Mouse (Mus musculus) WW6 (cell line): Measurements from ENCODE around the gene Mgat4b.

Experiments used
- DNase-seq: peaks from one replicate; pipeline ENCODE4 v3.0.0-alpha.2; 2013; ENCODE audit warnings: low read depth, low spot score

The Mgat4b gene

GRCm38 (mm10) chr11:50252166-50252565 lies 41.5 kb downstream of the Mgat4b start:
- no peak for DNase-seq

GRCm38 (mm10) chr11:50252684-50253265 lies 42.1 kb downstream of the Mgat4b start:
- DNase-seq = no peak

GRCm38 (mm10) chr11:50253393-50253792 lies 42.7 kb downstream of the Mgat4b start:
- no peak for DNase-seq

- no peak for DNase-seq
These were observed 43.4 kb downstream of the Mgat4b start for GRCm38 (mm10) chr11:50254010-50254580.

GRCm38 (mm10) chr11:50256615-50257014 lies 45.9 kb downstream of the Mgat4b start:
- DNase-seq = no peak

GRCm38 (mm10) chr11:50258310-50258709 lies 47.6 kb downstream of the Mgat4b start:
- no peak for DNase-seq

- DNase-seq = no peak
These were observed 51.3 kb downstream of the Mgat4b start for GRCm38 (mm10) chr11:50262020-50262419.

GRCm38 (mm10) chr11:50263198-50263597 lies 52.5 kb downstream of the Mgat4b start:
- no peak for DNase-seq

GRCm38 (mm10) chr11:50265931-50266330 lies 55.2 kb downstream of the Mgat4b start:
- no peak for DNase-seq

- DNase-seq = no peak
These were observed 56.3 kb downstream of the Mgat4b start for GRCm38 (mm10) chr11:50266997-50267396.

- no peak for DNase-seq
These were observed 58.5 kb downstream of the Mgat4b start for GRCm38 (mm10) chr11:50269163-50269562.

GRCm38 (mm10) chr11:50269885-50270284 lies 59.2 kb downstream of the Mgat4b start:
- no peak for DNase-seq

GRCm38 (mm10) chr11:50272819-50273218 lies 62.1 kb downstream of the Mgat4b start:
- DNase-seq = no peak

- no peak for DNase-seq
These were observed 64.4 kb downstream of the Mgat4b start for GRCm38 (mm10) chr11:50275077-50275476.

- DNase-seq = no peak
These were observed 65.0 kb downstream of the Mgat4b start for GRCm38 (mm10) chr11:50275568-50276151.

GRCm38 (mm10) chr11:50277025-50277424 lies 66.3 kb downstream of the Mgat4b start:
- no peak for DNase-seq

- no peak for DNase-seq
These were observed 67.0 kb downstream of the Mgat4b start for GRCm38 (mm10) chr11:50277706-50278105.

GRCm38 (mm10) chr11:50279005-50279404 lies 68.3 kb downstream of the Mgat4b start:
- DNase-seq = no peak

- no peak for DNase-seq
These were observed 69.4 kb downstream of the Mgat4b start for GRCm38 (mm10) chr11:50280053-50280452.
